Mouse (Mus musculus): ENCODE measurements around the gene Ddx20. TPM values are rescaled to one million over a fixed set of nuclear protein-coding genes. Genes with fewer than 3 reads are reported as not detected.

The Ddx20 gene
- total RNA-seq (2015) (23.4 and 30.4 TPM in 2 replicates), total RNA-seq (2017) (51.9 and 57.7 TPM in 2 replicates)

GRCm38 (mm10) chr3:105687324-105688060 lies at the start of gene Ddx20:
Ddx20 (minus strand) TSS chr3:105687574.
- peak; percentile 93 for ATAC-seq (replicated peaks; ENCODE audit: poor library complexity)

- ATAC-seq (replicated peaks; ENCODE audit: poor library complexity), result no peak
These were observed 49.7 kb upstream of the Ddx20 start for GRCm38 (mm10) chr3:105737070-105737469.

GRCm38 (mm10) chr3:105736148-105736547 lies 48.8 kb upstream of the Ddx20 start:
- ATAC-seq (replicated peaks; ENCODE audit: poor library complexity), result no peak

GRCm38 (mm10) chr3:105735285-105735684 lies 47.9 kb upstream of the Ddx20 start:
- ATAC-seq (replicated peaks; ENCODE audit: poor library complexity), result no peak

GRCm38 (mm10) chr3:105733538-105733937 lies 46.2 kb upstream of the Ddx20 start:
- no peak for ATAC-seq (replicated peaks; ENCODE audit: poor library complexity)

- no peak for ATAC-seq (replicated peaks; ENCODE audit: poor library complexity)
These were observed 45.0 kb upstream of the Ddx20 start for GRCm38 (mm10) chr3:105732360-105732759.

- ATAC-seq (replicated peaks; ENCODE audit: poor library complexity), result peak; percentile 72
These were observed 38.7 kb upstream of the Ddx20 start for GRCm38 (mm10) chr3:105726037-105726436.

- no peak for ATAC-seq (replicated peaks; ENCODE audit: poor library complexity)
These were observed 35.1 kb upstream of the Ddx20 start for GRCm38 (mm10) chr3:105722510-105722909.

GRCm38 (mm10) chr3:105721681-105722201 lies 34.4 kb upstream of the Ddx20 start:
- peak; percentile 71 for ATAC-seq (replicated peaks; ENCODE audit: poor library complexity)

- no peak for ATAC-seq (replicated peaks; ENCODE audit: poor library complexity)
These were observed 33.1 kb upstream of the Ddx20 start for GRCm38 (mm10) chr3:105720514-105720913.

GRCm38 (mm10) chr3:105719979-105720378 lies 32.6 kb upstream of the Ddx20 start:
- ATAC-seq (replicated peaks; ENCODE audit: poor library complexity), result no peak

GRCm38 (mm10) chr3:105718746-105719145 lies 31.4 kb upstream of the Ddx20 start:
- no peak for ATAC-seq (replicated peaks; ENCODE audit: poor library complexity)

GRCm38 (mm10) chr3:105717856-105718555 lies 30.6 kb upstream of the Ddx20 start:
- ATAC-seq (replicated peaks; ENCODE audit: poor library complexity), result no peak

GRCm38 (mm10) chr3:105716353-105717000 lies 29.1 kb upstream of the Ddx20 start:
- ATAC-seq (replicated peaks; ENCODE audit: poor library complexity), result 0 out of 2 replicates have a peak, but pooled peaks have one; percentile 10

GRCm38 (mm10) chr3:105714820-105715167 lies 27.4 kb upstream of the Ddx20 start:
- ATAC-seq (replicated peaks; ENCODE audit: poor library complexity), result no peak

GRCm38 (mm10) chr3:105714091-105714819 lies 26.9 kb upstream of the Ddx20 start:
- no peak for ATAC-seq (replicated peaks; ENCODE audit: poor library complexity)

- ATAC-seq (replicated peaks; ENCODE audit: poor library complexity), result no peak
These were observed 25.5 kb upstream of the Ddx20 start for GRCm38 (mm10) chr3:105712827-105713226.

- ATAC-seq (replicated peaks; ENCODE audit: poor library complexity), result no peak
These were observed 24.4 kb upstream of the Ddx20 start for GRCm38 (mm10) chr3:105711741-105712140.

GRCm38 (mm10) chr3:105710246-105710645 lies 22.9 kb upstream of the Ddx20 start:
- no peak for ATAC-seq (replicated peaks; ENCODE audit: poor library complexity)

GRCm38 (mm10) chr3:105707590-105707989 lies 20.2 kb upstream of the Ddx20 start:
- no peak for ATAC-seq (replicated peaks; ENCODE audit: poor library complexity)

All from megakaryocyte progenitor cell, adult 5-6 weeks (primary cell).